Mouse (Mus musculus) frontal cortex, adult 2 months (tissue): ENCODE results near the gene Dvl2. TPM values are rescaled to one million over a fixed set of nuclear protein-coding genes. Genes with fewer than 3 reads are reported as not detected.
A peak's percentile ranks its signal among the peaks of the same experiment; 100 is the strongest.

Experiments
- DNase-seq, 2 experiments: peaks; one replicate each; pipeline ENCODE4 v3.0.0; 2022; ENCODE audit warnings: low spot score in 1 of 2; ENCODE audit errors: extremely low spot score in 1 of 2
- polyA plus RNA-seq: library from polyadenylated mRNA; depleted of rRNA; stranded (reverse); fragments of >200 nt; gene quantifications from 2 replicates; pipeline ENCODE4 v1.2.3, GENCODE M21; 2012; rRNA removed

Gene Dvl2
- polyA plus RNA-seq, 1 experiment = 35.3 TPM

- peak in 1 of 2 experiments; percentile 89 for DNase-seq
Observed at GRCm38 (mm10) chr11:70055618-70056214, 55.3 kb downstream of the Dvl2 start.

- DNase-seq = no peak
Observed at GRCm38 (mm10) chr11:70057805-70058204, 57.4 kb downstream of the Dvl2 start.

DNA sequence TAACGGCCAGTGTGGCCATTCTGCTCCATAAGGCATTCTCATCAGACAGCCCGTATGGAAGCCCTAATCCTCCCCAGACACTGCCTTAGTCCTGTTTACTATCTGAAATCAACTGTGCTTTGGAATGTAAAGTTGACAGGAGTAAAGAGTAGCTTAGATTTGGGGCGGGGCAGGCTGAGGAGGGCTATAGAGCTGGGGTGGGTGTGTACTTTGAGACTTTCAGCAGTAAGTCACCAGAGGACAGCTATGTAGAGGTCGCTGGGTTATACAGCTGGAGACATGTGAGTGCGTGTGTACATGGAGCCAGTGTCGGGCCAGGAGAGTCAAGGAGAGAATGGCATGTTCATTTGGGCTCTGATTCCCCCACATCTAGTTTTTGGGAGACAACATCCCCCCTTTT, 59.5 kb downstream of the Dvl2 start:
- DNase-seq = no peak

Other genes starting within 250 kb of the Dvl2 start
- 30.9 and 32.6 TPM in 2 replicates for gene Polr2a, start 242.0 kb upstream of the Dvl2 start, polyA plus RNA-seq
- gene Slc35g3, start 238.6 kb upstream of the Dvl2 start, polyA plus RNA-seq = not detected in 2 replicates
- gene Zbtb4, start 234.7 kb upstream of the Dvl2 start, polyA plus RNA-seq = 45.7 and 51.4 TPM in 2 replicates
- gene Chrnb1, start 204.7 kb upstream of the Dvl2 start, polyA plus RNA-seq = 1.4 and 1.9 TPM in 2 replicates
- 18.4 and 22.0 TPM in 2 replicates for gene Fgf11, start 198.7 kb upstream of the Dvl2 start, polyA plus RNA-seq
- 0.48 and 0.62 TPM in 2 replicates for gene Tmem102, start 195.0 kb upstream of the Dvl2 start, polyA plus RNA-seq
- not detected in 2 replicates for gene Gm39566, start 185.3 kb upstream of the Dvl2 start, polyA plus RNA-seq
- gene Spem2, start 182.1 kb upstream of the Dvl2 start, polyA plus RNA-seq = not detected in 2 replicates
- 0.42 and 0.58 TPM in 2 replicates for gene Spem1, start 178.4 kb upstream of the Dvl2 start, polyA plus RNA-seq
- gene Nlgn2, start 162.8 kb upstream of the Dvl2 start, polyA plus RNA-seq = 116 and 125 TPM in 2 replicates
- gene Tmem256, start 162.1 kb upstream of the Dvl2 start, polyA plus RNA-seq = 183 and 212 TPM in 2 replicates
- gene Plscr3, start 154.2 kb upstream of the Dvl2 start, polyA plus RNA-seq = 33.6 and 37.6 TPM in 2 replicates
- 0.14 and 0.17 TPM in 2 replicates for gene Tnk1, start 141.9 kb upstream of the Dvl2 start, polyA plus RNA-seq
- gene Tmem95, start 122.6 kb upstream of the Dvl2 start, polyA plus RNA-seq = not detected in 2 replicates
- 1.6 and 1.8 TPM in 2 replicates for gene Kctd11, start 119.2 kb upstream of the Dvl2 start, polyA plus RNA-seq
- 0.24 and 0.27 TPM in 2 replicates for gene Acap1, start 105.1 kb upstream of the Dvl2 start, polyA plus RNA-seq
- gene 2810408A11Rik, start 99.6 kb upstream of the Dvl2 start, polyA plus RNA-seq = 0.67 and 1.00 TPM in 2 replicates
- 98.0 and 101 TPM in 2 replicates for gene Neurl4, start 99.5 kb upstream of the Dvl2 start, polyA plus RNA-seq
- 64.6 and 69.0 TPM in 2 replicates for gene Gps2, start 86.7 kb upstream of the Dvl2 start, polyA plus RNA-seq
- gene Eif5a, start 78.6 kb upstream of the Dvl2 start, polyA plus RNA-seq = 630 and 714 TPM in 2 replicates
- 20.1 and 20.6 TPM in 2 replicates for gene Ybx2, start 64.8 kb upstream of the Dvl2 start, polyA plus RNA-seq
- 1.4 and 2.1 TPM in 2 replicates for gene Slc2a4, start 52.4 kb upstream of the Dvl2 start, polyA plus RNA-seq
- gene Cldn7, start 35.8 kb upstream of the Dvl2 start, polyA plus RNA-seq = 0.10 and 0.34 TPM in 2 replicates
- gene Ctdnep1, start 19.4 kb upstream of the Dvl2 start, polyA plus RNA-seq = 117 and 133 TPM in 2 replicates
- gene Elp5, start 18.1 kb upstream of the Dvl2 start, polyA plus RNA-seq = 118 and 119 TPM in 2 replicates
- gene Gabarap, start 9.5 kb upstream of the Dvl2 start, polyA plus RNA-seq = 291 and 371 TPM in 2 replicates
- gene Phf23, start 4.8 kb upstream of the Dvl2 start, polyA plus RNA-seq = 38.9 and 42.2 TPM in 2 replicates
- gene Acadvl, start 14.8 kb downstream of the Dvl2 start, polyA plus RNA-seq = 69.8 and 74.0 TPM in 2 replicates
- gene Dlg4, start 16.3 kb downstream of the Dvl2 start, polyA plus RNA-seq = 697 and 762 TPM in 2 replicates
- gene Asgr1, start 53.5 kb downstream of the Dvl2 start, polyA plus RNA-seq = 2.4 and 3.6 TPM in 2 replicates
- gene Asgr2, start 92.0 kb downstream of the Dvl2 start, polyA plus RNA-seq = 0.18 and 0.46 TPM in 2 replicates
- 0.42 and 0.92 TPM in 2 replicates for gene Mgl2, start 129.7 kb downstream of the Dvl2 start, polyA plus RNA-seq
- gene Clec10a, start 155.6 kb downstream of the Dvl2 start, polyA plus RNA-seq = 0.90 and 2.4 TPM in 2 replicates
- 45.9 and 48.3 TPM in 2 replicates for gene Slc16a11, start 212.2 kb downstream of the Dvl2 start, polyA plus RNA-seq
- 5.5 and 7.7 TPM in 2 replicates for gene Slc16a13, start 220.5 kb downstream of the Dvl2 start, polyA plus RNA-seq
- 1.5 and 1.9 TPM in 2 replicates for gene Bcl6b, start 229.2 kb downstream of the Dvl2 start, polyA plus RNA-seq
- 73.4 and 85.4 TPM in 2 replicates for gene 0610010K14Rik, start 237.3 kb downstream of the Dvl2 start, polyA plus RNA-seq
- 10.7 and 11.8 TPM in 2 replicates for gene Gm21988, start 239.2 kb downstream of the Dvl2 start, polyA plus RNA-seq
- 321 and 335 TPM in 2 replicates for gene Rnasek, start 239.2 kb downstream of the Dvl2 start, polyA plus RNA-seq